Mouse (Mus musculus): ENCODE measurements around the gene M1ap. TPM values are rescaled to one million over a fixed set of nuclear protein-coding genes. Genes with fewer than 3 reads are reported as not detected.

M1ap gene
- total RNA-seq (2022) = not detected

GRCm38 (mm10) chr6:82946651-82947050 lies at the start of gene M1ap:
TSS of gene M1ap (plus strand) at chr6:82946902.
- DNase-seq (ENCODE audit: low spot score in 2 of 2) = no peak

GRCm38 (mm10) chr6:82897311-82897710 lies 49.4 kb upstream of the M1ap start:
- DNase-seq (ENCODE audit: low spot score in 2 of 2) = no peak

GRCm38 (mm10) chr6:82898227-82898626 lies 48.5 kb upstream of the M1ap start:
- no peak for DNase-seq (ENCODE audit: low spot score in 2 of 2)

- no peak for DNase-seq (ENCODE audit: low spot score in 2 of 2)
Observed at GRCm38 (mm10) chr6:82898745-82899144, 48.0 kb upstream of the M1ap start.

DNA sequence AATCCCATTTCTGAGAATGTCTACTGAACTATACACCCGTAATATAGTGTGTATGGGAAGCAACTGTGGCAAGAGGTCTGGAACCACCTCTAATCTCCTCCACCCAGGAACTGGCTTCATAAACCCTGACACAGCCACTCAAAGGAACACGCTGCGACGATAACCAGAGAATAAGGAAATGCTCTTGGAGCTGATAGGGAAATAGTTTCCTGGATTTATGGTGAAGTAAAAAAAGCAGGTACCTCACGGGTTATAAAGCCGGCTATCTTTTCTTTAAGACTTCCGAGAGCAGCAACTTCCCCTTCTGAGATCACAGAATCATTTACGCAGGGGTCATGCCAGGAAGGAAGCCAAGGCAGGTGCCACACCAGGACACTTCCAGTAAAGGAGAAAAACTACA lies 44.1 kb upstream of the M1ap start:
- no peak for DNase-seq (ENCODE audit: low spot score in 2 of 2)

GRCm38 (mm10) chr6:82906985-82907384 lies 39.7 kb upstream of the M1ap start:
- DNase-seq (ENCODE audit: low spot score in 2 of 2) = no peak

DNA sequence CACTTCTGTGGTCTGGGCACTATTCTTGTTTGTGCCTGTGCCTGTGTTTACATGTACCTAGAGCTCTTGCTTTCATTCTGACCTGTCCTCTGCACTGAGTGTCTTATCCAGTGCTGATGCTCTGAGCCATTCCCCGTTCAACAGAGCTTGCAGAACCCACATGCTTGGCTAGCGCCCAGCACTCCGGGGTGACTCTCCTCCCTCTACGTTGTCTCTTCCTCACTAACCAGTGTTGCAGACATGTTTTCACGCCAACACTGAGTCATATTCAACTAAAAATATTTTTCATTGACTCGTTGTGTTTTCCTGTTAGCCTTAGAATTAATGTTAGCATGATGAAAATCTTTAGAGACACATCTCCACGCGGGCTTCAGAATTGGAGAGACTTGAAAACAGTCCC lies 38.7 kb upstream of the M1ap start:
- no peak for DNase-seq (ENCODE audit: low spot score in 2 of 2)

- DNase-seq (ENCODE audit: low spot score in 2 of 2) = peak in 1 of 2 experiments; percentile 36
Observed at GRCm38 (mm10) chr6:82909136-82909855, 37.4 kb upstream of the M1ap start.

DNA sequence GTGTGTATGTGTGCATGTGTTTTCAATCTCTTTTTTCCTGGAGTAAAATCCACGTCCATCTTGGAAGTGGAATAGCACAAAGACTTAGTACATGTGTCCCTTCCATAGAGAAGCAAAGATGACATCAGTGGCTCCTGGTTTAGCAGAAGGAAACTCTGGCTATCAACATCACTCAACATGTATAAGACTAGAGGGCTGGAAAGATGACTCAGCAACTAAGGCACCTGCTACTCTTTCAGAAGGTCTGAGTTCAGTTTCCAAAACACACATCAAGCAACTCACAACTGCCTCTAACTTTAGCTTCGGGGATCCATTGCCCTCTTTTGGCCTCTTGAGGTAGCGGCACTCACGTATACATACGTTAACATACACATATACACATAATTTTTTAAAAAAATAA lies 35.4 kb upstream of the M1ap start:
- no peak for DNase-seq (ENCODE audit: low spot score in 2 of 2)

- no peak for DNase-seq (ENCODE audit: low spot score in 2 of 2)
Observed at GRCm38 (mm10) chr6:82913336-82914247, 33.1 kb upstream of the M1ap start.

GRCm38 (mm10) chr6:82915889-82916288 lies 30.8 kb upstream of the M1ap start:
- no peak for DNase-seq (ENCODE audit: low spot score in 2 of 2)

DNA sequence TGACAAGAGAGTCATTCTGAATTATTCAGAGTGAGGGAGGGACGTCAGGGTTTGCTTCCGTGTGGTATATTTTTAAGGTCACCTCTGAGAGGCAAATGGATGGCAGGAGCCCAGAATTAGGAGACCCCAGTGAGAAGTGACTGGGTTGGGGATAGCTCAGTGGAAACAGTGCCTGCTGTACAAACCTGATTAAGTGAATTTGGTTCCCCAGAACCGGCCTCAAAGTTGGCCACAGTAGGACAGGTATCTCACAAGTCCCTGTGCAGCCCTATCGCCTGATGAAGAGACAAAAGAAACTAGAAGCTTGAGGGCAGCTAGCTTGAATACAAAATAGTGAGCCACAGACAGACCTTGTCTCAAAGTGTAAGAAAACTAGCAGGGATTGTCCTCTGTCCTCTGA lies 30.2 kb upstream of the M1ap start:
- no peak for DNase-seq (ENCODE audit: low spot score in 2 of 2)

DNA sequence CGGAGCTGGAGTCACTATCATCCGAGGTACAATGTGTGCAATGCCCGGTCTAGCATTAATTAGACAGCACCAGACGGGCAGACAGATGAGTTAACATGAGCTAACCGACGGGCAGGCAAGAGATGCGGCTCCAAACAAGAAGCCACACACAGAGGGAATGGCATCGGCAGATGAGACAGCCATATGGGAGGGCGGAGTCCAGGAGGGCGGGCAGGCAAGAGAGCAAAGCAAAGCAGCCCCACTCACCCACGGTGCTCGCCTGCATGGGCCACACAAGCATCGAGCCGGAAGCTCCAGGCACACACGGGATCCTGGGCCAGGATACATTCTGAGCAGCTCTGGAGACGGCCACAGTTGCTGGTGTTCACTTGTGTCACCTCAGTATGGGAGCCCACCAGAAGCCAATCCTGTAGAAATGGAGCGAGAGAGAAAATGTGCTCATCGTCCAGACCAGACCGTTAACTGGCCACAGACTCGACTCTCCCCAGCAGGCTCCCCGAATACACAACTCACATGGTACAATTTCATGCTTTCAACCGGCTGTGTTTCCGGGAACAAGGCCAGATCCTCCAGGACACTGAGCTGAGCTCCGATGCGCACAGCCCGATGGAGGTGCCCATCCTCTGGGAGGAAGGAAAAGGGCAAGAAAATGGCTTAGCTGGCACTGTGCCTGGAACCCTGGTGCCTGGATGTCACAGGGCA lies 29.5 kb upstream of the M1ap start:
- DNase-seq (ENCODE audit: low spot score in 2 of 2) = no peak

DNA sequence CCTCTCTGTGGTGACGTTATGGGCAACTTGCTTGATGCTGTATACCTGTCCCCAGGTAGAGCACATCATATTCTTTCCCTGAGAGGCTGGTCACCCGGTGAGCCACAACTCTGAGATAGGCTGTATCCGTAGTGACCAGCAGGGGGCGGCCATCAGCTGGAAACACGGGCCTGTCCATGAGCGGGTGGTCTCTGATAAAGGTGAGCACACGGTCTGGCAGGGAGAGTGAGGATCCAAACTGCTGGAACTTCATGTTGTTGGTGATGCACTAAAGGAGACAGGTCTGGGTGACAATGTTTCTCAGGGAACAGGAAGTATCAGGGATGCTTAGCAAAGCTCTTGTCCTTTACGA lies 28.9 kb upstream of the M1ap start:
- no peak for DNase-seq (ENCODE audit: low spot score in 2 of 2)

DNA sequence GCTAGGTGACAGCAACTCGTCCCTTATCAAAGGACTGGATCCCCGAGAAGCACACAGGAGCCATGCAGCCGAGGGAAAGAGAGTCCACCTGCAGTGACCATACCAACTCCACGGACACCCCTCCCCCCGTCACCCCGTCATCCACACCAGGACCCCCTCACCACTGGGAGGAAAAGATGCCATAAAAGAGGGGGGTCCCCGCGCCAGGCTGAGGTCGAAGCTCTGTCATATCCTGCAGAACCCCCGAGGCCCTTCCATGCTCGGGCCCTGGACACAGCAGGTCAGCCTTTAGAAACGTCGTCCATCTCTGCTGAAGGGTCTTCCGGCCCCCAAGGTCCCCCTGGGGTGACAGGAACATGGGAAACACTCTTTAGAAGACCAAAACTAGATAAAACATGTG lies 28.3 kb upstream of the M1ap start:
- no peak for DNase-seq (ENCODE audit: low spot score in 2 of 2)

- no peak for DNase-seq (ENCODE audit: low spot score in 2 of 2)
Observed at GRCm38 (mm10) chr6:82919520-82919919, 27.2 kb upstream of the M1ap start.

GRCm38 (mm10) chr6:82921426-82922224 lies 25.1 kb upstream of the M1ap start:
- no peak for DNase-seq (ENCODE audit: low spot score in 2 of 2)

DNA sequence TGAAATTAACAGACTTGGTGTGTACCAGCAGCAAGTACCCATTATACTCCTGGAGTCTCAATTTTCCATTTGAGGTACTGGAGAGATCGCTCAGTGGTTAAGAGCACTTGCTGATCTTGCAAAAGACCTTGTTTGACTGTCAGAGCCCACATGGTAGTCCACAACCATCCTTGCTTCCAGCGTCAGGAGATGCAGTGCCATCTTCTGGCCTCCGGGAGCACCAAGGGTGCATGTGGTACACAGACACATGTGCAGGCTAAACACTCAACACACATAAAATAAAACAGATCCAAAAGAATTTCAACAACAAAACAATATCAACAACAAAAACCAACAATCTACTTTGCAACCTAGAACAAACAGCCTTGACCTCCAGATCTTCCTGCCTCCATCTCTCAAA lies 21.7 kb upstream of the M1ap start:
- no peak for DNase-seq (ENCODE audit: low spot score in 2 of 2)

GRCm38 (mm10) chr6:82926106-82926505 lies 20.6 kb upstream of the M1ap start:
- no peak for DNase-seq (ENCODE audit: low spot score in 2 of 2)

DNA sequence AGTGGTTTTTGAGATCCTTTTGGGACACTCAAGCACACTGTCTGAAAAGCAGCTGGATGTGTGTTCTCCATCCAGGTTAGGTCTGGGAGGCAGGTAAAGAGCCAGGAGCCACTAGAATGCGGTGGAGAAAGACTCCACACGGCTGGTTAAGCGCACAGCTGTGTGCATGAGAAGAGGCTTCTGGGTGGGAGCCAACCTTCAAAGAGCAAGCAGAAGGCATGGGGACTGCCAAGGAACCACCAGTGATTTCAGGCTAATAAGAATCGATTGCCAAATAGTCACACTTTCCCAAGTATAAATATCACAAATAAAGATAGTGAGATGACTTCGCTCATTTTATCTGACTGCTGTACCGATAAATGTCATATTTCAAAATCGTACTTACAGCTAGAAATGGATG lies 20.2 kb upstream of the M1ap start:
- DNase-seq (ENCODE audit: low spot score in 2 of 2) = no peak

DNA sequence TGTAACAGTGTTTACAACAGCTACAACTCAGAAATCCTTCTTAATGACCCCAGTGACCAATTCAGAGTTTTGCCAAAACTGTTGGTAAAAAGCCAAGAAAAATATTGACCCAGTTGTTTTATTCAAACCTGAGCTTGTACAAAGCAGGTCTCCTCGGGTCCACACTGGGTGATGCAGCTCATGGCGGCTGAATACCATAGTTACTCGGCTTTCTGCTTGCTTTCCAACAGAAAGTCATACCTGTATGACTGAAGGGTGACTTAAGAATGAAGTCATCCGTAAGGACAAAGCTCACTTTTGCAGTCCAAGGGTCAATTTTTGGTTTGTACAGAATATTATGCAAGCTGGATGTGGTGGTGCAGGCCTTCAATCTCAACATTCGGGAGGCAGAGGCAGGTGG lies 19.1 kb upstream of the M1ap start:
- no peak for DNase-seq (ENCODE audit: low spot score in 2 of 2)

All from gastrocnemius, adult 8-10 months (tissue).